Mouse (Mus musculus) midbrain, embryonic 10.5 days (tissue): Measurements from ENCODE around the gene Zcchc12. TPM values are rescaled to one million over a fixed set of nuclear protein-coding genes. Genes with fewer than 3 reads are reported as not detected.

Experiments
- DNase-seq: peaks from one replicate; pipeline ENCODE4 v3.0.0-alpha.2; 2017; ENCODE audit warnings: low spot score
- H3K27ac ChIP-seq: fragments of 300-500 bp; sonication (generic); replicated peaks from 2 replicates; pipeline ENCODE4 v1.5.1; 2016; ENCODE audit warnings: mild to moderate bottlenecking
- H3K27me3 ChIP-seq: fragments of 300-500 bp; sonication (generic); 2 replicates; pipeline ENCODE4 v1.6.1; 2016; ENCODE audit warnings: low read depth, mild to moderate bottlenecking; ENCODE audit not compliant: poor library complexity, severe bottlenecking
- H3K36me3 ChIP-seq: fragments of 300-500 bp; sonication (generic); 2 replicates; pipeline ENCODE4 v1.6.1; 2016; ENCODE audit warnings: mild to moderate bottlenecking, moderate library complexity
- H3K4me1 ChIP-seq: fragments of 300-500 bp; sonication (generic); 2 replicates; pipeline ENCODE4 v1.6.1; 2016
- H3K4me3 ChIP-seq: fragments of 300-500 bp; sonication (generic); 2 replicates; pipeline ENCODE4 v1.5.1; 2016; ENCODE audit warnings: mild to moderate bottlenecking, moderate library complexity
- H3K9me3 ChIP-seq: fragments of 300-500 bp; sonication (generic); replicated peaks from 2 replicates; pipeline ENCODE4 v1.6.1; 2016; ENCODE audit warnings: mild to moderate bottlenecking
- WGBS: fragments of 180-500 bp; shearing (Covaris S2); methylation state at CpG from one replicate; pipeline ENCODE4 v1.1.7; 2016; 5-methylcytosine and 5-hydroxymethylcytosine counted together
- polyA plus RNA-seq: library from polyadenylated mRNA; unstranded; fragments of >200 nt; fragmentation: Nextera tagmentation; extraction: Ambion mirVana; gene quantifications from 2 replicates; pipeline ENCODE4 v1.2.1, GENCODE M21; 2016

Zcchc12 gene
- polyA plus RNA-seq = 11.1 and 30.5 TPM in 2 replicates

DNA sequence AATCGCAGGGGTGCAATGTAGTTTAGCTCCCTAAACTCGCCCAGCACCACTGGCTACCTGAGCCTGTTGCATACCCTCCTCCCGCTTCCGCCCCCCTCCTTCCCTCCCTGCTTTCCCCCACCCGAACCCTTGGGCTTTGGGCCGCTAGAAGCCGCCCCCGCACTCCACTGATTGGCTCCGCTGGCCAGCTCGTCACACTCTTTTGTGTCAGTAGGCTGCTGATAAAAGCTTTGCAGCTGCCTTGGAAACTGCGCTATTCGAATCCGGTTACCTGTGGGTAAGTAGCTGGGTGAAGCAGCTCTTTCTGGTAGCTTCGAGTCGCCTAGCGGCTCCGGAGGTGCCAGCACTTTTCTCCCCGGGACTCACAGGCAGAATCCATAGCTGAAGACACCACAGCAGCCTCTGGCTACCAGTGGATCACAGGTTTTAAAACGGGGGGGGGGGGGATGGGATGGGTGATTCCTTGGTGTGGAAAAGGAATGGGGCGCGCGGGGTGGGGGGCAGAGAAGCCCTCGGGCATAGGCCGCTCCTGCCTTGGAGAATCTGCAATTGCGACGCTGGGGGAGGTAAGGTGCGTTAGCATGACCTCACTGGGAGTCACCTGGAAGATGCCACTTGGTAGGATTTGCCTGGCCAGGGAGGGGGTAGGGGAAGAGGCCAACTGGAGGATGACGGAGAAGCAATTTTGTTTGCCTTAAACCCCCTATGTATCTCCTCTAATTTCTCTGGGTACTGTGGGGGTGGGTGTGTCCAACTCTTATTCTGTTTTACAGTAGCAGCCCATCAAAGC, at the start of gene Zcchc12:
Gene Zcchc12 (plus strand): TSS at position 169 of the 790 bp plus-strand sequence.
- Histone ChIP-seq H3K4me1 (peaks cover 38% of the 10 kb centered on the region), H3K27ac (no peak within 1 kb of the TSS), H3K4me3 (peak within 1 kb of the TSS; percentile 48), H3K27me3 (peaks cover 39% of the 10 kb centered on the region), H3K36me3 (no peaks in the 10 kb centered on the region), H3K9me3 (no peaks in the 10 kb centered on the region)
- peak; percentile 47 for DNase-seq
- WGBS = 20% methylated on average over 28 of the region's 28 CpGs

DNA sequence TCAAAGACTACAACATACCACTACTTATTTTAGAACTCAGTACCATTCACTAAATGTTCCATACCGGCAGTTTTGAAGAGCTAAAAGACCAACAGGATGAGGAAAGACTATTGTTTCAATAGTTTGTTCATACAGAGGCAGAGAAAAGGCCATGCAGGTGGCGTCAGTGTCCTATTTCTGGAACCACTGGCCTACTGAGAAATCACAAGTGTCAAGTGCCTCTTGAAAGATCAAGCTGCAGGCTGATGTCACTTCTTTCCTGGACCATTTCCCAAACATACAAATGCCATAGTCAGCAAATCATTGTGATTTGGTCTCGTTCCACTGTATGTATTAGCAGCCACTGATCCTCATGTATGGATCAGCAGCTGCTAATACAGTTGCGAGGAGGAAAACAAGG, 49.0 kb upstream of the Zcchc12 start:
- Histone ChIP-seq H3K9me3 (no peaks in the 10 kb centered on the region), H3K36me3 (no peaks in the 10 kb centered on the region), H3K27ac (no peak overlapping the region), H3K27me3 (no peaks in the 10 kb centered on the region), H3K4me3 (no peak overlapping the region), H3K4me1 (no peaks in the 10 kb centered on the region)
- no peak for DNase-seq
- 71% methylated on average over 4 of the region's 4 CpGs for WGBS

DNA sequence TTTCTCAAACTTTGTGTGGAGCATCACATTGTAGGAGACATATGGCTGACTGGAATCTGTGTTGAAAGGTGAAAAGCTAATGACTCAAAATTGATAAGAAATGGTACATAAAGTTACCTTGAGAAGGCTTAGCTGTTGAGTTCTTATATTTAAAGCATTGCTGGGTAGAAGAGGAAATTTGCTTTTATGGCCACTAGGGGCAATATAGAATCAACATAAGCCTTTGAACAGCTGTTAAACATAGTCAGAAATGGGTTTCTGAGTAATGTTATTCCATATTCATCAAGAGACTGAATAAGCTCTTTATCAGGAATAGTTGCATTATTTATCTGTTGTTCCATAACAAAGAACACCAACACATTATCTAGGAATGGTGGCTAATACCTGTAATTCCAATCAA, 45.6 kb upstream of the Zcchc12 start:
- no peaks in the 10 kb centered on the region for H3K36me3 ChIP-seq
- no peaks in the 10 kb centered on the region for H3K4me1 ChIP-seq
- no peaks in the 10 kb centered on the region for H3K9me3 ChIP-seq
- H3K27ac ChIP-seq = no peak overlapping the region
- no peak overlapping the region for H3K4me3 ChIP-seq
- DNase-seq = no peak
- H3K27me3 ChIP-seq = no peaks in the 10 kb centered on the region

DNA sequence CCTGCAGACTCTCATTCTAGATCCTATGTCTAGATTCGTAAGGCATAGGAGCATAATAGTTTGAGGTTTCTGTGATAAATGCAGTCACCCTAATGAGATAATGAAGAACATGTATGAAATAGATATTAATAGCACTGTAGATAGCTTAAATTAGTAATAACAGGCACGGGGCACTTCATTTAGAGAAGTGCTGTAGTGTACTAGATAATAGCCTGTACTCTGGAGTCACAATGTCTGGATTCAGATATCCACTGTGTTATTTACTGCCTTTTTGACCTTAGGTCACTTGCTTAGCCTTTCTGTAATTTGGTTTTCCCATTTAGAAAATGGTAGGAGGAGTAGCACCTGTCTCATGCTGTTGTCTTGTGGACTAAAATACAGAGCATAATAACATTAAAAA, 39.0 kb upstream of the Zcchc12 start:
- peaks cover 3% of the 10 kb centered on the region; the same call in 1 of the 2 replicates for H3K4me1 ChIP-seq
- WGBS = 83% methylated on average over 2 of the region's 2 CpGs
- H3K36me3 ChIP-seq = no peaks in the 10 kb centered on the region
- H3K9me3 ChIP-seq = no peaks in the 10 kb centered on the region
- no peak overlapping the region for H3K4me3 ChIP-seq
- no peak overlapping the region for H3K27ac ChIP-seq
- no peak for DNase-seq
- no peaks in the 10 kb centered on the region for H3K27me3 ChIP-seq

DNA sequence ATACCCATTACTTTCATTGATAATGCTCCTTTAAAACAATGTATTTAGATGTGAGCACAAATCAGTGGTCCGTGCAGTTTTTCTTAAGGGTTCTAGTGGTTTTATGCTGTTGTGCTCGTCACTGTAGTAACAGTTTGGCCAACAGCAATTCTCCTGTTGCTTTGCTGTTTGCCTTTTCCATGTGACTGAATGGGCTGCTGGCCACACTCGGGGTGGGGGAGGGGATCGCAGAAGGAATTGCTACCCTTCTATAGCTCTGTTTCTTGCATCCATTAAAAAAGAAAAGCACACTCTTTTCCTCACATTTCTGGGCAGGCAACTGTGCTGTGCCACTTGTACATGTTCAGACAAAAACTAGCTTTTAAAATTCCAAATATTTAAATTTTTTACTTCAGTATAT, 34.1 kb upstream of the Zcchc12 start:
- Histone ChIP-seq H3K27me3 (no peaks in the 10 kb centered on the region), H3K36me3 (no peaks in the 10 kb centered on the region), H3K9me3 (no peaks in the 10 kb centered on the region), H3K27ac (no peak overlapping the region), H3K4me1 (peaks cover 8% of the 10 kb centered on the region), H3K4me3 (no peak overlapping the region)
- DNase-seq = peak; percentile 11
- 25% methylated on average over 4 of the region's 4 CpGs for WGBS

DNA sequence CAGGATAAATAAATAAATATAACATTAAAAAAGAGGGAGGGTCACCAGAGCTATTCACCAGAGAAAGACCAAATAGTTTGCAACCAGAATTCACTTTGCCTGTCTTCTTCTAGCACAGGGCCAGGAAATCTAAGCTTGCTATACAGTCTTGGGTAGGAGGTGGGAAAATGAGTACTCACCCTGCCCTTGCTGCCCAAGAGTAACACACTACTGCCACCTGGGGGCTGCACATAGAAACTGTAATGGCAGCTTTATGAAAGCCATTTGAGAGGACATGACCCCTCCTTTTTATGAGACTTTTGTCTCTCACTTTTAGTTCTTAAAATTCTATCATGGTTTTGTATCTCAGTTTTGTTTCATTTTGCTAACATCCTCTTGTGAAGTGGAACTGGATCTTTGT, 12.1 kb upstream of the Zcchc12 start:
- Histone ChIP-seq H3K36me3 (no peaks in the 10 kb centered on the region), H3K4me3 (no peak overlapping the region), H3K9me3 (no peaks in the 10 kb centered on the region), H3K27ac (no peak overlapping the region), H3K27me3 (no peaks in the 10 kb centered on the region), H3K4me1 (peaks cover 5% of the 10 kb centered on the region; the same call in 1 of the 2 replicates)
- DNase-seq = no peak

DNA sequence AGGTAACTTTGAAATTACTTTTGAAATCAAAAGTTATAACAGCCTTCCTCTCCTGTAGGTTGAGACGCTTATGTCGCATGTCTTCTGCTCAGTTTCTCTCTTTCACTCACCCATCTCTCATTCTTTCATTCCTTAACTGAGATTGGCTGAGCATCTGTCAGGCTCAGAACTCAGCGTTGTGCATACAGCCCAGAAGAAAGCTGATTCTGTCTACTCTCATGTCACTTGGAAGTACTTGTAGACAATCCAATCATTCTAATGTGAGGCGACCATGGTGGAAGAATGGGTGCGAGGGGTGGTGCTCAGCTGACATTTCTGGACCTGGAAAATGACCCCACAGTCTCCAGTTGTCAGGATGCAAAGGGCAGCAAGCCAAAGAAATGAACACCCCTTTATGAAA, 9.7 kb upstream of the Zcchc12 start:
- H3K36me3 ChIP-seq = no peaks in the 10 kb centered on the region
- DNase-seq = no peak
- WGBS = 70% methylated on average over 5 of the region's 5 CpGs
- H3K4me1 ChIP-seq = peaks cover 5% of the 10 kb centered on the region; the same call in 1 of the 2 replicates
- no peaks in the 10 kb centered on the region for H3K9me3 ChIP-seq
- no peaks in the 10 kb centered on the region for H3K27me3 ChIP-seq
- H3K4me3 ChIP-seq = no peak overlapping the region
- H3K27ac ChIP-seq = no peak overlapping the region

DNA sequence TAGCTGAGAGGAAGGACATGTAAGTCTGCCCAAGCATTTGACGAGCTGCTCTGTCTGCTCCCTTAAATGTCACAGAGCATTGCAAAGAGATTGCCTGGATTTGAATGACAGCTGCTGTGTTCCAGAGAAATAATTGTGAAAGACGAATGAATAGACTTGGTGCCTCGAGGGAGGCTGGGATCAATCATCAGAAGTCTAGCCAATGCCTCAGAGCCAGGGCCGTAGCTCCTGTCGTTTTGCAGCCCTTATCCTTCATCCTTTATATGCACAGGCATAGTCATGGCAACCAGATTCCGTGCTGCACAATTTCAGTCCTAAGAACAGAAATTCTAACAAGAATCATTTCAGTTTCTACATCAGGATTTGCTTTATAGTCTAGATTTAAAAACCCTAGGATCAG, 9.3 kb upstream of the Zcchc12 start:
- no peak for DNase-seq
- no peaks in the 10 kb centered on the region for H3K9me3 ChIP-seq
- no peaks in the 10 kb centered on the region for H3K36me3 ChIP-seq
- no peak overlapping the region for H3K27ac ChIP-seq
- peaks cover 5% of the 10 kb centered on the region; the same call in 1 of the 2 replicates for H3K4me1 ChIP-seq
- 48% methylated on average over 6 of the region's 6 CpGs for WGBS
- H3K4me3 ChIP-seq = no peak overlapping the region
- no peaks in the 10 kb centered on the region for H3K27me3 ChIP-seq

DNA sequence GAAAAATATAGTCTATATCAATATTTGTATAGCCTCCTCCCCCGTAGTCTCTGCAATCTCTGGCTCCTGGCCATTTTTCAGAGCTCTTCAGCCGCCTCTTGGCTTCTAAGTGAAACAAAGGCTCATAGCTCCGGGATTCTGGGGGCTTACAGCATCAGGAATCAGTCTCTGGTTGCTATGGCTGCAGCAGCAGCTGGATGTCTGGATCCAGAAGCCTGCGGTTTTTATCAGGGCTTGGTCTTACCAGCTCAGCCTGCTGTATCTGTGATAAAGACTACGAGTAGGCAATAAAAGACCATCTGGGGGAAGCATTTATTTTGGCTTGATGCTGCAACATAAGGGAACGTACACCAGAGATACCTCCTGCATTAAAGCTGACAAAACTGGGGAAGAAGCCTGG, 1.8 kb upstream of the Zcchc12 start:
- DNase-seq = peak; percentile 36
- no peak overlapping the region for H3K4me3 ChIP-seq
- peaks cover 39% of the 10 kb centered on the region for H3K27me3 ChIP-seq
- H3K4me1 ChIP-seq = peaks cover 38% of the 10 kb centered on the region
- H3K9me3 ChIP-seq = no peaks in the 10 kb centered on the region
- H3K27ac ChIP-seq = 0 out of 2 replicates have a peak overlapping the region, but pooled peaks have one; percentile 13
- 32% methylated on average over 6 of the region's 6 CpGs for WGBS
- H3K36me3 ChIP-seq = no peaks in the 10 kb centered on the region

DNA sequence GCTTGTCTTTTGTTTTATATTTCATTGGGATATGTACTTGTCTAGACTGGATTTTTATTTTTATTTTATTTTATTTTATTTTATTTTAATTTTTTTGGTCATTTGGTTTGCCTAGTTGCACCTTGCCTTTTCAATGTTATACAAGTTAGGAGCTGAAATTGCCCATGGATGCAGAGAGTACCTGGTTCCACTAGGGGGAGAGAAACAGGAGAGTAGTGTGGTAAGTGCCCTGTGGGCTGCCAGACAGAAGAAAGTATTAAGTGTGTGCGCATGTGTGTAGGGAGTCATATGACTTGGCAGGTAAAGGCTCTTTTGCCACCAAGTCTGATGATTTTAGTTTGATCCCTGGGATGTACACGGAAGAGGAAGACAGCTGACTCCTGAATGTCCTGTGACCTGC, 13.8 kb downstream of the Zcchc12 start:
- no peak for DNase-seq
- Histone ChIP-seq H3K36me3 (no peaks in the 10 kb centered on the region), H3K4me1 (no peaks in the 10 kb centered on the region), H3K9me3 (no peaks in the 10 kb centered on the region), H3K27me3 (no peaks in the 10 kb centered on the region), H3K27ac (no peak overlapping the region), H3K4me3 (no peak overlapping the region)
- 81% methylated on average over 2 of the region's 2 CpGs for WGBS

DNA sequence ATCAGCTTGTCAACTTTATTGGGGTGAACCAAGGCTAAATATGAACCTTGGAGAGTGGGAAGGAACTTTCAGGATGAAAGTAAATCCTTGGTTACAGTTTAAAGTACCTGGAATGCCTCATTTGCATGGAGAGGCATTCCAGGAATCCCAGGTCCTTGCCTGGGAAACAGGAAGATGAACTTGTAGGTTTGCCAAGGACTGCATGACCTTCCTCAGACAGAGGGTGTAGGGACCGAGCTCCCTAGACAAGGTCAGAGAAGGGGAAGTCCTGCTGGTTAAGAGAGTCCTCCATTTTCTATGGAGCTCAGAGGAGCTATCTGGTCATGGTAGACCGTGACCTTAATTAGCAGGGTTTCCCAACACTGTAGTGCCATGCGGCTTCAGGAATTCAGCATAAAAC, 15.5 kb downstream of the Zcchc12 start:
- Histone ChIP-seq H3K4me1 (no peaks in the 10 kb centered on the region), H3K9me3 (no peaks in the 10 kb centered on the region), H3K27ac (no peak overlapping the region), H3K27me3 (no peaks in the 10 kb centered on the region), H3K36me3 (no peaks in the 10 kb centered on the region), H3K4me3 (no peak overlapping the region)
- 85% methylated on average over 3 of the region's 3 CpGs for WGBS
- DNase-seq = no peak

DNA sequence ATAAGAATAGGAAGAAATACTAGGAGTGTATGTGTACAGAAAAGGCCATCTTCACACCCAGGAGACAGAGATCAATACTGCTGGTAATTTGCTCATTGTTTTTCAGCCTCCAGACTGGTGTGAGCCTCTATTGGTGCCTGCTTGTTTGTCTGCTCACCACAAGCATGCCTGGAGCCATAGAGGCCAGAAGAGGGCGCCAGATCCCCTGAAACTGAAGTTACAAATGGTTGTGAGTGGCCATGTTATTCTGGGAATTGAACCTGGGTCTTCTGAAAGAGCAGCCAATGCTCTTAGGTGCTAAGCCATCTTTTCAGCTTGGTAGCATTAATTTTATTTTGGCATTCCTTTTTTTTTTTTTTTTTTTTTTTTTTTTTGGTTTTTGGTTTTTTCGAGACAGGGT, 25.7 kb downstream of the Zcchc12 start:
- H3K4me3 ChIP-seq = no peak overlapping the region
- DNase-seq = no peak
- no peaks in the 10 kb centered on the region for H3K9me3 ChIP-seq
- no peak overlapping the region for H3K27ac ChIP-seq
- H3K27me3 ChIP-seq = no peaks in the 10 kb centered on the region
- 37% methylated on average over 2 of the region's 2 CpGs for WGBS
- no peaks in the 10 kb centered on the region for H3K36me3 ChIP-seq
- H3K4me1 ChIP-seq = no peaks in the 10 kb centered on the region

DNA sequence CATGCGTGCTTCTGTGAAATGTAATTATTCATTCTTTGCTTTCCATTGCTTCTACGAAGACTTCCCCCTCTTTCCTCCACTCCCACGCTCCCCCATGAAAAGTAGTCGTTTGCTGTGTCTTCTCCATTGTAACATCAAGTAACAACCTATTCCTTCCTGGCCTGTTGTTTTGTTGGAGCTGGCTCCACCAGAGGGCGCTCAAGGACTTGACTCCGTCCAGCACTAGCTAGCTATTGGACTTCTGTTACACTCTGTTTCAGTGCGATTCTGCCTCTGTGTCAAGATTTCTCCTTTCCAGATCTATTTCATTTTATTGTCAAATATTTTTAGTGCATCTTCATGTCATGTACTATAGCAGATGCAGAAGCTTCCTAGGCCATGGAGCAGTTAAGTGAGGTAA, 30.1 kb downstream of the Zcchc12 start:
- DNase-seq = peak; percentile 67
- no peaks in the 10 kb centered on the region for H3K9me3 ChIP-seq
- H3K27me3 ChIP-seq = no peaks in the 10 kb centered on the region
- WGBS = 24% methylated on average over 7 of the region's 7 CpGs
- no peaks in the 10 kb centered on the region for H3K4me1 ChIP-seq
- H3K4me3 ChIP-seq = no peak overlapping the region
- H3K36me3 ChIP-seq = no peaks in the 10 kb centered on the region
- H3K27ac ChIP-seq = no peak overlapping the region
